Mouse (Mus musculus) left cerebral cortex, postnatal 36 days (tissue): ENCODE measurements at regions not wholly inside any gene's neighbourhood (a gene's known extent, or its start where the extent isn't known, plus 50 kb on each side); places are given as distances from the start of the nearest gene placed in this dataset.

ENCODE experiments used
- DNase-seq, 2 experiments: peaks; one replicate each; pipeline ENCODE4 v3.0.0; 2021 to 2022; ENCODE audit warnings: low spot score in 2 of 2, mixed read lengths in 1 of 2
- intact Hi-C: fragments of 180-260 bp; cut with DNase I; formaldehyde crosslinking; loops from one replicate; pipeline ENCODE4 v1.15.1; 2025

DNA sequence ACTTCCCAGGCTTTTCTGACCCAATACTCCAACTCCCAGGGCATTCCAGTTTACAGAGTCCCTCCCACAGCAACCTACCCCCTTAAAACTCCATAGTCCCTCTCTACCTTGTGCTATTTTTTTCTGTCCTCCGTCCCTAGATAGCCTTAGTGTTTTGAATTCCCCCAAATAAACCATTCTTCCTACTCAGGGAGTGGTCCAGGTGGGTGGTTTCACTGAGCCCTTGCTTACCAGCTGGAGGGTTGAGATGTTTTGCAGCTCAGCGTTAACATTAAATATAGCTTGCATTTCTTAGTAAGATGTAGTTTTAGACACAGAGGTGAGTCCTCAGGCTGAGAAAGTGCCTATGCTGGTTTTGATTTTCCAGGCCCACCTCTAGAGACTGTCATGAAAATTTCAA is 313.0 kb downstream of the Bmper start:
- intact Hi-C loops, result no loop called here
- DNase-seq, result peak in 1 of 2 experiments; percentile 15

DNA sequence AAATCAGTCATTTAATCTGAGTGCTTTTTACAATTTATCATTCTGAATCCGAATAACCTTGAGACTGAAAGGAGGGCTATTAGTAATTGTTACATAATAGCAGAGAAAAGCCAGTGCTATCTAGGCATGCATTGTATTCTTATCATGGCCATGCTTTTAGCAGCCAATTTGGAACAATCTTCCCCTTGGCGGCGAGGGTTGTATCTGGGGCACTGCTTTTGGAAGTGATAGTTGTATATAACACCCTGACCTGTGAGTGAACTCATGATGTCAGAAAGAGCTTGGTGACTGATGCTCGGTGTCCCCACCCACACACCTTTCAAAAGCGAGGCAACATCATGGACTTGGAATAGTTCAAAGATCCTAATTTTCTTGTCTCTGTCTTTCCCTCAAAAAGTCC is 315.2 kb downstream of the Bmper start:
- intact Hi-C loops, result no loop called here

DNA sequence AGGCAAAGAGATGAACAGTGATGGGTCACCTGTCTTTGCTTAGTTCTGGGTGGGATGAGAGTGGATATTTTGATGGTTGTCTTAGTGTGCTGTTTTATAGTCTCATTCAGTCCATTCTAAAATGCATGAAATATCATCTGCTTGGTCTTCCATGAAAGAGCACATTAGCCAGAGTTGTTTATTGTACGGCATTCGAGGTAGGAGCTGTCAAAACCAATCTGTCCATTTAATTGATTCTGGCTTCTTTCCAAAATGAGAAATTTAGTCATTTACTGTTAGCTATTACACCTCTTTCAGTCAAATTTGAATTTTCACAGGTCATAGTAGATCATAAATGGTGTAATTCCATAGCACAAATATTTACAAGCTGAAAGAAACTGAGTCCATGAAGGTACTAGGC is 328.8 kb downstream of the Bmper start:
- intact Hi-C loops, result no loop called here
- no peak for DNase-seq

More for the DNA sequence above, 315.2 kb downstream of the Bmper start:
- no peak for DNase-seq

DNA sequence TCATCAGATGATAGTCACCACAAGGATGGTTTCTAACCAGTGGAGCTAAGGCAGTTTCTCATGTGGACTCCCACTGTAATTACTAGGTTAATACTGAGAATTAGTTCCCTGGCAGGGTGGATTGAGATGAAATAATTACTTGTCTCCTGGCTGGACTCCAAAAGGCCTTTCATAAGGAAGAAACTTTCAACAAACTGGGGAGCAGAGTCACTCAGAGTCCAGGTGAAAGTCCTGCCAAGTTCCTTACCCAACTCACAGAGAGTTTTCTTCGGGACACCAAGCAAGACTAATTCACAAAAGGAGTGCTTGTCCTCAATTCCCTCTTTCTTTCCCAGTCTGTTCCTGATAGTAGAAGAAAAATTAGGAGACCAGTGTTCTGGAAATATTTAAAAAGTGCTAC is 330.9 kb downstream of the Bmper start:
- DNase-seq, result no peak
- intact Hi-C loops, result no loop called here

DNA sequence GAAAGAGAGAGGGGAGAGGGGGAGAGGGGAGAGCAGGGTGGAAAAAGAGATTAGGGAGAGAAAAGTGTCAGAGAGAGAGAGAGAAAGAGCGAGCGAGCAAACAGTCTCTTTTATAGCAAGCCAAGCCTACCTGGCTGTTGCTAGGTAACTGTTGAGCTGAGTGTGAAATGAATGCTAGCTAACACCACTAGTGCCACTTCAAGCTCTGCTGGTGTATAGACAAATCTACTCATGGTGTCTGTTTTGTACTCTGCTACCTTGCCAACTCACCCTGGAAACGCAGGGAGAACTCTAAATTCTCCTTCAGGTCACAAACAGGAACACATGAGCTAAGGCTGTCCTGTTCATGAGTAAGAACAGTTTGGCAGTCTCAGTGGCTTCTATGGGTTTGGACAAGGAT is 334.7 kb downstream of the Bmper start:
- intact Hi-C loops, result no loop called here
- no peak for DNase-seq

DNA sequence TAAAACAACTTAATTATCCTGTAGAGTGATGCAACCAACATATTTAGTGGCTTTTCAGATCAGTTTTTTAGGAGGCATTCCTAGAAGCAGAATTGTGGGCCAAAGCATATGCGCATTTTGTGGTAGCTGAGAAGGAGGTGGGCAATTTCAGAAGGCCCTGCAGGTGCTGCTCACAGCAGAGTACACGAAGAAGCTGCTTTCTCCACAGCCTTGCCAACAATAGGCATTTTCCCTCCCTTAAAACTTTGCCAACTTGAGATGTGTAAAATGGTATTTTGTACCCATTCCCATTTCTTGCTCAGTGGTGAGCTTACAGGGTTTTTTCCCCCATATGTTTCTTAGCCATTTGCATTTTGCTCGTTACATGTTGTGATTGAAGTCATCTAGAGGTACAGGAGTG is 339.0 kb downstream of the Bmper start:
- no peak for DNase-seq
- intact Hi-C loops, result no loop called here

DNA sequence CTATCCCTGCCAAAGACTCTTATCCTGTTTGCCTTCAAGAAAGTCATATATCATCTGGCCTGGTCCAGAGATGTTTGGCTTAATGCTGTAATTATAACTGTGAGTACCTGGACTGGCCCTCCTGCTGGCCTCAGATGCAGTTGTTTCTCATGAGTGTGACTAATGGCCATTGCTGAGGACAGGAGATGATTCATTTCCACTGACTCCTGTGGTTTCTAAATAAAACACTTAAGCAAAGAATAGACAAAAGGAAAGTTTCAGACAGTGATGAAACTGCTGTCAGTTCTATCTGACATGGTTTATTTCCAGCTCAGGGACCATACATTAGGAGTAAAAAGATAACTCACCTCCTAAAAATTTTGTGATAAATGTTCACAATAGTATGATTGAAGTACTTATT is 344.2 kb downstream of the Bmper start:
- no peak for DNase-seq
- intact Hi-C loops, result no loop called here

DNA sequence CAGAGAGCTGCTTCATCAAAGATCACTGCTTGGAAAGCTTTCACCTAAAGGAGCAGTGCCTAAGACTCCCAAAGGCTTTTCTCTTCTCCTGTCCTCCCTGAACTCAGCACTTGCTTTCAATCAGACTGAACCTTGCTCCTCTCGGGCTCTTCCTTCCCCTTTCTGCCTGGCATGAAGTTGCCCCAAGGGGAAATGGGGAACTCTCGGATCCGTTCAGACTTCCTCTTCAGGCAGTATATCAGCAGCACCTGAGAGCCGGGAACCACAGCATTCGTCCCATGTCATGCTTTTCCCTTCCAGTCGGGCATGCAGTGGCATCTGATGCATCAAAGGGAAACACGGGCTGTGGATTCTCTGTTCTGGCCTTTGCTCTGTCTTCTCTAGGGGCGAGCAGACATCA is 347.3 kb downstream of the Bmper start:
- intact Hi-C loops, result no loop called here
- DNase-seq, result no peak

DNA sequence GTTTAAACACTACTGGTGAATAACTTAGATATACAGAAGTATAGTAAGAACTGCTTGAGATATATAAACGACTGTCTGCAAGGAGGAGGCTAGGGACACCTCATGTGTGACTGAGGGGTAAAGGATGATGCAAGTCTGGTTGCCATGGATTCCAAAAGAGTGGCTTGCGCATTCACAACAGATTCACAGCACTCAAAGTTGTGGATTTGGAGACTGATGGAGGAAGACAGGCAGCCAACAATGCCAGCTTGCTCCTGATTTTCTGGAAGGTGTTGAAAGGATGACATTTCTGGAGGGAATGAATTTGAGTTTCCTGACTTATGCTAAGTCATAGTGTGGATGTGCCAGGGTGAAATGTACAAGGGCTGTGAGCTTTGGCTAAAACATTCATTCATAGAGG is 353.4 kb downstream of the Bmper start:
- intact Hi-C loops, result no loop called here
- DNase-seq, result no peak

DNA sequence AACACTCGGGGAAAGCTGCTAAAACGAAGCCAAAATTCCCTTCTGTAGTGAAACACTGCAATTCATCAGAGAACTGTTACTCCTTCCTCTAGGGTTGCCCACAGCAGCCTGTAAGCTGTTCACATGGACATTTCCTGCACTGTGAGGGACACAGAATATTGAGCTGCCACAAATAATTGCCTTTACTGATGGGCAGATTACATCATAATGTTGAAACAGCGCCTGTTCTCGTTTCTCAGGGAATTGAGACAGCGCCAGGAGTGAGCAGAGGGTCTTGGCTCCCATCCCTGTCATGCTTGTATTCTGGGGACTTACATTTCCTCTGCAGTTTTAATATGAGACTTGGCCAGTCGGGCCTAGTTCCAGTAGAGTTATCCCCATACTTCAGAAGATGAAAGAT is 357.3 kb downstream of the Bmper start:
- intact Hi-C loops, result loop anchor here (2.0 to 5.0 kb wide), 3 partner anchors 118 to 937 kb away; partner anchors contain the start of gene Dpy19l1
- no peak for DNase-seq

DNA sequence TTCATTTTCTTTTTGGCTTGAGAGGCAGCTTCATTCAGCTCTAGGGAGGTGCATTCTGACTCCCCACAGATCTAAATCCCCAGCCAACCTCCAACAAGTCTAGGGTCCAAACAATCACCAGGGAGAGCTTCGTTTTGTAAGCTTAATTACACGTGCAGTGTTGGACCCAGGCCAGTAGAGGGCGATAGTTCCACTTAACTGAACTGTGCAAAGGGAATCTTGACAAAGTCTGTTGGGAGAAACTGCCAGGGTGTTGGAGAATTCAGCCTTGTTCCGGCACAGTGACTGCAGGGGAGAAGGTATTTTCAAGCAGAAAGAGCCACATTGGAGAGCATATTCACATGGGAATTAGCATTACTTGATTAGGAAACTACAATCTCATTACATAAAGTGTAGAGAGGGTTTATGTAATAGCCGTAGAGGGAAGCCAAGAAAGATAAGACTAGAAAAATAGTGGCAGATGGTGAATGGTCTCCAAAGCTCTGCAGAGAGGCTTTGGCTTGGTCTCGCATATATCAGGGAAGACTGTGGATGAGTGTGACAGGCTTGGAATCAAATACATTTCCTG is 358.2 kb downstream of the Bmper start:
- intact Hi-C loops, result loop anchor here (2.0 to 5.0 kb wide), 3 partner anchors 119 to 936 kb away; partner anchors contain the start of gene Dpy19l1

DNA sequence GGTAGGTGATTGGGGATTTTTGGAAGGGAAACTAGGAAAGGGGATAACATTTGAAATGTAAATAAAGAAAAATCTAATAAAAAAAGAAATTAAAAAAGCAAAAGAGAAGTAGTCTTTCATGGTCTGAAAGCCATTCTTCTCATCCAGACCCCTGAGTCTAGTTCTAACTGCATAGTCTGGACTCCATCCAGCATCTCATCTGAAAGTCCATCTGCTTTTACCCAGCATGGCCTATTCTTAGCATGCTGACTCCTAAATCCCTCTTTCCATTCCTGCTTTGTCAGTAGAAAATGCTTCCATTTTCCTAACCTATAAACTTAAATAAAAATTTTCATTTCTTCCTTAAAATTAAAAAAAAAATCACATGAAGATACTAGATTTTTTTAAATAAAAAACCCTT is 361.7 kb downstream of the Bmper start:
- DNase-seq, result no peak
- intact Hi-C loops, result loop anchor here (5.0 kb wide), 1 partner anchor 122 kb away; no protein-coding TSS in a partner anchor

More for the DNA sequence above, 358.2 kb downstream of the Bmper start:
- peak; percentile 81 to 83 for DNase-seq

DNA sequence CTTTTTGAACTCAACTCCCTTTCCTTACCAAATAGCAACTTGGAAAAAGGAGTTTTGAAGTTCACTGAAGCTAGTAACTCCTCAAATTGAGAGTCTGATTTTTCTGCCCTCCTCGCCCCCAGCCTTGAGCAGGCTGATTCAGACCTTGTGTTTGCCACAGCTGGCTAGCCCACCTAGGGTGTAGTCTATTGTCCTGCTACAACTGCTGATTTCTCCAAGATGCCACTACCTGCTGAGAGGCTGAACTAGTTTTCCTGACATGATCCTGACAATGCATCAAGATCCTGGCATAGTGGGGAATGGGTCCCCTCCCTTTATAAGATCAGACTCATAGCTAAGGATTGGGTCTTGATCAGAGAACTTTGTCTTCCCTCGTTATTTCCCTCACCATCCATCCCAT is 366.1 kb downstream of the Bmper start:
- intact Hi-C loops, result no loop called here
- DNase-seq, result no peak

DNA sequence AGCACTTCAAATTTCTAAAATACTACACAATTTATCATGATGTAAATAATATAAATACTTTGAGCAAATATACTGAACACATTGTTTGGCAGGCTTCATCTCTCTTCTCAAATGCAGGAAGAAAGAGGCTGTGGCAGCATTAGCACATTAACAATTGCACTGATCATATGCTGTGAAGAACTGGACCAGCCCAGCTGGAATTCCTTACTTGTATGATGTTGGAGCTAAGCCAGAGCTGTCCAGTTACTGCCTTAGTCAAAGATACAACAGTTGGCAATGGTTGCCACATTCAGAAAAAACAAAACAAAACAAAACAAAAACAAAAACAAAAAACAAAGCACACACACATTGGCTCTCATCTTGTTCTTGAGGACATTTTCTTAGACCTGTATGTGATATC is 369.0 kb downstream of the Bmper start:
- intact Hi-C loops, result no loop called here
- DNase-seq, result no peak

DNA sequence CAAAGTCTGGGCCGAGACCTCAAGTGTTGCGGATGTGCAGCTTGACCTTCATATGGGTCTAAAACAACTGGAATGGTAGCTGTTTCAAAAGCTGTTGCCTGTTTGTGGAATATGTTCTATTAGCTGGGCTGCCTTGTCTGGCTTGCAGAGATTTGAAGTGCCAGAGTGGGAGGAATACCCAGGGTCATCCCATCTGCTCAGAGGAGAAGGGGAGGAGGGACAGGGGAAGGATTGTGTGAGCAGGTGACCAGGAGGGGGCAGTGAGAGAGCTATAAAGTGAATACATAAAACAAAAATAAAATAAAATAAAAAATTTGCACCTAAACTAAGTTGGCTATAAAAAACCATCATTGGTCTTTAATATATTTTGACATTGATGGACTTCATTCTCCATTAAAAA is 377.7 kb downstream of the Bmper start:
- intact Hi-C loops, result no loop called here

More for the DNA sequence above, 377.7 kb downstream of the Bmper start:
- DNase-seq, result no peak
